Mouse (Mus musculus): Measurements from ENCODE around the gene Tpsg1.

GRCm38 (mm10) chr17:25345462-25345861 is 23.6 kb upstream of the Tpsg1 start, which contains the start of gene Tpsab1:
- TF ChIP-seq CTCF (IDR thresholded peaks at IDR 0.05; ENCODE audit: low read depth) (no peak), EP300 (IDR thresholded peaks at IDR 0.05; ENCODE audit: low read depth) (no peak)

All from liver, postnatal 0 days (tissue).